Mouse (Mus musculus) activated CD4-positive, CD25-positive, alpha-beta regulatory T cell, adult 4 months (primary cell): ENCODE measurements around the gene Atoh8. TPM values are rescaled to one million over a fixed set of nuclear protein-coding genes. Genes with fewer than 3 reads are reported as not detected.

ENCODE experiments used
- polyA plus RNA-seq, 2 experiments: library from polyadenylated mRNA; unstranded; fragments of 100-300 nt; shearing (Covaris generic); gene quantifications; one replicate each; pipeline ENCODE4 v1.2.1; 2017

Gene Atoh8
- polyA plus RNA-seq, 2 experiments from 2014 or later: not detected

Other genes starting within 250 kb of the Atoh8 start
- gene St3gal5, start 138.0 kb downstream of the Atoh8 start, polyA plus RNA-seq: 1 to 10 TPM; 1.0 to 1.2 TPM
- not detected for gene Sftpb, start 69.0 kb upstream of the Atoh8 start, polyA plus RNA-seq
- gene Usp39, start 109.6 kb upstream of the Atoh8 start, polyA plus RNA-seq: 10 to 100 TPM; 21.3 to 26.5 TPM
- gene 0610030E20Rik, start 111.7 kb upstream of the Atoh8 start, polyA plus RNA-seq: 10 to 100 TPM; 18.1 to 20.8 TPM
- gene Tmem150a, start 119.9 kb upstream of the Atoh8 start, polyA plus RNA-seq: under 1 TPM in 1 of 2 experiments, not detected in 1; 0.45 TPM
- gene Rnf181, start 131.4 kb upstream of the Atoh8 start, polyA plus RNA-seq: 100 to 1,000 TPM; 110 TPM
- 10 to 100 TPM; 62.3 to 81.8 TPM for gene Vamp5, start 144.9 kb upstream of the Atoh8 start, polyA plus RNA-seq
- 100 to 1,000 TPM; 382 to 404 TPM for gene Vamp8, start 155.1 kb upstream of the Atoh8 start, polyA plus RNA-seq
- gene Ggcx, start 178.7 kb upstream of the Atoh8 start, polyA plus RNA-seq: 1 to 10 TPM; 8.0 to 8.1 TPM
- gene Mat2a, start 204.0 kb upstream of the Atoh8 start, polyA plus RNA-seq: 100 to 1,000 TPM; 194 to 225 TPM